Mouse (Mus musculus) ZHBTc4 (cell line): Measurements from ENCODE around the gene Pdzrn3.

ENCODE experiments used
- DNase-seq: peaks from one replicate; pipeline ENCODE4 v3.0.0-alpha.2; 2011; ENCODE audit warnings: low read depth, low spot score

Pdzrn3 gene

GRCm38 (mm10) chr6:101372982-101373381 lies 4.7 kb downstream of the Pdzrn3 start:
- DNase-seq, result no peak

GRCm38 (mm10) chr6:101366809-101367602 lies 10.7 kb downstream of the Pdzrn3 start:
- peak; percentile 34 for DNase-seq

- DNase-seq, result no peak
Observed at GRCm38 (mm10) chr6:101365795-101366194, 11.9 kb downstream of the Pdzrn3 start.

- peak; percentile 15 for DNase-seq
Observed at GRCm38 (mm10) chr6:101363904-101364303, 13.8 kb downstream of the Pdzrn3 start.

GRCm38 (mm10) chr6:101362728-101363127 lies 15.0 kb downstream of the Pdzrn3 start:
- no peak for DNase-seq

- no peak for DNase-seq
Observed at GRCm38 (mm10) chr6:101362268-101362667, 15.4 kb downstream of the Pdzrn3 start.

GRCm38 (mm10) chr6:101360211-101360737 lies 17.4 kb downstream of the Pdzrn3 start:
- DNase-seq, result no peak

- DNase-seq, result peak; percentile 35
Observed at GRCm38 (mm10) chr6:101359646-101360045, 18.1 kb downstream of the Pdzrn3 start.

- DNase-seq, result no peak
Observed at GRCm38 (mm10) chr6:101354887-101355286, 22.8 kb downstream of the Pdzrn3 start.

GRCm38 (mm10) chr6:101354230-101354881 lies 23.3 kb downstream of the Pdzrn3 start:
- DNase-seq, result no peak

- no peak for DNase-seq
Observed at GRCm38 (mm10) chr6:101353701-101354100, 24.0 kb downstream of the Pdzrn3 start.

- no peak for DNase-seq
Observed at GRCm38 (mm10) chr6:101352626-101353025, 25.1 kb downstream of the Pdzrn3 start.

GRCm38 (mm10) chr6:101351100-101351499 lies 26.6 kb downstream of the Pdzrn3 start:
- DNase-seq, result no peak

GRCm38 (mm10) chr6:101350414-101350973 lies 27.2 kb downstream of the Pdzrn3 start:
- no peak for DNase-seq

GRCm38 (mm10) chr6:101348496-101348895 lies 29.2 kb downstream of the Pdzrn3 start:
- no peak for DNase-seq

- DNase-seq, result no peak
Observed at GRCm38 (mm10) chr6:101340051-101340450, 37.6 kb downstream of the Pdzrn3 start.

GRCm38 (mm10) chr6:101337842-101338528 lies 39.7 kb downstream of the Pdzrn3 start:
- DNase-seq, result no peak

GRCm38 (mm10) chr6:101336660-101337059 lies 41.0 kb downstream of the Pdzrn3 start:
- no peak for DNase-seq

- no peak for DNase-seq
Observed at GRCm38 (mm10) chr6:101335744-101336143, 42.0 kb downstream of the Pdzrn3 start.

GRCm38 (mm10) chr6:101334495-101334894 lies 43.2 kb downstream of the Pdzrn3 start:
- no peak for DNase-seq

- DNase-seq, result no peak
Observed at GRCm38 (mm10) chr6:101330392-101330791, 47.3 kb downstream of the Pdzrn3 start.

- no peak for DNase-seq
Observed at GRCm38 (mm10) chr6:101329499-101329898, 48.2 kb downstream of the Pdzrn3 start.
